Mouse (Mus musculus): ENCODE results near the gene Crim1.

- TF ChIP-seq CTCF (conservative IDR thresholded peaks at IDR 0.05 in 1 of 2, IDR thresholded peaks at IDR 0.05 in 1 of 2; ENCODE audit: low read depth in 2 of 2, low read length in 2 of 2) (no peak), POLR2AphosphoS2 (IDR thresholded peaks at IDR 0.05; ENCODE audit: low read depth, low read length) (no peak), CHD2 (IDR thresholded peaks at IDR 0.05; ENCODE audit: low read length) (no peak), ELF1 (IDR thresholded peaks at IDR 0.05; ENCODE audit: low read depth, low read length) (no peak), NRF1 (IDR thresholded peaks at IDR 0.05; ENCODE audit: low read depth, low read length) (no peak), POLR2A (IDR thresholded peaks at IDR 0.05; ENCODE audit: low read depth, low read length) (no peak), EP300 (IDR thresholded peaks at IDR 0.05; ENCODE audit: low read length) (no peak), NELFE (IDR thresholded peaks at IDR 0.05; ENCODE audit: low read depth, low read length) (no peak), CHD1 (IDR thresholded peaks at IDR 0.05; ENCODE audit: low read depth, low read length) (no peak), USF2 (conservative IDR thresholded peaks at IDR 0.05; ENCODE audit: low read depth, low read length) (no peak), ZNF384 (IDR thresholded peaks at IDR 0.05; ENCODE audit: low read depth, low read length) (no peak), ZC3H11A (IDR thresholded peaks at IDR 0.05; ENCODE audit: low read depth, low read length) (no peak)
These were observed 13.1 kb downstream of the Crim1 start for GRCm38 (mm10) chr17:78213128-78213527.

All from CH12.LX (cell line).